Mouse (Mus musculus) B cell, adult (primary cell): ENCODE results near the gene Usp16. TPM values are rescaled to one million over a fixed set of nuclear protein-coding genes. Genes with fewer than 3 reads are reported as not detected.

ENCODE experiments used
- total RNA-seq: library from RNA; stranded (reverse); gene quantifications from 4 replicates; pipeline ENCODE4 v1.2.4, GENCODE M21; 2023; ENCODE audit not compliant: inconsistent age

Gene Usp16
- 154 to 176 TPM (median 157 TPM) in 4 replicates for total RNA-seq

DNA sequence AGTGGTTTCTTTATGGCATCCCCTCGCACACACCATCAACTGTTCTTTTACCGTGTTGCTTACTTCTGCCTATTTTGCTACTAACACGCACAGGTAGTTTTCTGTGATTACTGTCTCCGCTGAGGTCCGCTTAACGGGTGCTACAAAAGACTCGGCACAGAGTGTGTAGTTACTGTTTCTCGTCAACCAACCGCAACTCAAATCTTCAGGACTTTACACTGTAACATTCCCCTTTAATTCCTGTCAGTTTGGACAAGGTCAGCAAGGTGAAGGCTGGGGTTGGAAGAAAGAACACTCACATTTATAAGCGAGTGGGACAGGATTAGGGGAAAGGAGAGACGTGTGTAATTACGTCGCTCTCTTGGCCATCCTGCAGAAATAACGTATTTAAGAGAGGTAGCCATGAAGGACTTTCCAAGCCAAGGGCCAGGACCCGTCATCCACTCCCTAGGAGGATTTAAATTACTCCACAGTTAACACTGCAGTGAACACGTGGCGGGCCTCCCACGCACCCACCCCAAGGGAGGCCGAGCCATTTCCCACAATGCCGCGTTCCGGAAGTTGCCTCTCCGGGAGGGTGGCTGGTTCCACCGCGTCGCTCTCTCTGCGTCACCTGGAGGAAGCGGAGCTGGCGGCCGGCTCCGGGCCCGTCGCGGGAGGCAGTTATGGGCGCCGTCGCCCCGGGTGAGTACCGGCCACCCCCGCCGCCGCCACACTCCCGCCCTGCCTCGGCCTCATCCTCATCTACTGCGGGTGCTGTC, at the start of gene Usp16:
TSS of gene Usp16 (plus strand) at position 285 of the 761 bp plus-strand sequence.

GRCm38 (mm10) chr16:87432033-87432814, 22.3 kb upstream of the Usp16 start, which contains the start of gene Ltn1:
Ltn1 (minus strand) TSS chr16:87432612.

GRCm38 (mm10) chr16:87440184-87440686, 14.3 kb upstream of the Usp16 start, which contains the start of gene Rwdd2b:
Rwdd2b (minus strand) TSS chr16:87440573.

GRCm38 (mm10) chr16:87495716-87496447, 41.4 kb downstream of the Usp16 start, which contains the start of gene Cct8:
Cct8 (minus strand) TSS chr16:87495873.

Other genes starting within 250 kb of the Usp16 start
- gene N6amt1, start 100.5 kb upstream of the Usp16 start, total RNA-seq = 15.4 to 21.4 TPM (median 21.2 TPM) in 4 replicates
- gene Ltn1, start 22.1 kb upstream of the Usp16 start, total RNA-seq = 42.1 to 50.0 TPM (median 46.0 TPM) in 4 replicates
- gene Rwdd2b, start 14.1 kb upstream of the Usp16 start, total RNA-seq = 5.1 to 8.9 TPM (median 6.2 TPM) in 4 replicates
- gene Cct8, start 41.2 kb downstream of the Usp16 start, total RNA-seq = 156 to 193 TPM (median 161 TPM) in 4 replicates
- not detected in 4 replicates for gene Map3k7cl, start 98.6 kb downstream of the Usp16 start, total RNA-seq
- 23.4 to 24.6 TPM (median 24.1 TPM) in 4 replicates for gene Bach1, start 244.2 kb downstream of the Usp16 start, total RNA-seq